Mouse (Mus musculus): ENCODE results near the gene Fndc9.

DNA sequence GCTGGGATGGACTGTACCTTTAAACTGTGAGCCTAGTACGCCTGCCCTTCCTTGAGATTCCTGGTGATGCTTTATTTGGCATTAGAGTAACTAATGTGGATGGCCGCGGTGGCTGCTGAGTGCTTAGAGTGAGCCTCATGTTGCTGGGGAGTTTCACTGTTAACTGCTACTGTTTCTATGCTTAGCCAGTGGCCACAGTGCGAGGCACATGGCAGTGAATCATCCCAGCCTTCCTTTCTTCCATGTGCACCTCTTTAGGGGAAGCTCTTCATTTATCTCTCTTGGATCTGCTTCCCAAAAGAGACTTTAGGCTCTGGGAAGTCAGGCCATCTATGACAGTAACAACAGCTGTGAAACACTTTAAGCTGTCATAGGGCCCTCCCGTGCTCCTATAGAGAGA lies 47.3 kb downstream of the Fndc9 start:
- no peak for TF ChIP-seq CTCF (IDR thresholded peaks at IDR 0.05; ENCODE audit: low read depth)
- no peak for TF ChIP-seq EP300 (IDR thresholded peaks at IDR 0.05; ENCODE audit: low read depth)

Data from heart, postnatal 0 days (tissue).